Mouse (Mus musculus): ENCODE results near the gene Hacl1. TPM values are rescaled to one million over a fixed set of nuclear protein-coding genes. Genes with fewer than 3 reads are reported as not detected.

The Hacl1 gene
- total RNA-seq, 1 experiment = 8.4 TPM

GRCm38 (mm10) chr14:31565478-31566212 is 75.4 kb downstream of the Hacl1 start:
- Histone ChIP-seq H3K9ac (ENCODE audit: insufficient read depth, low read depth, low read length, poor library complexity, severe bottlenecking) (no peak overlapping the region), H3K27ac (ENCODE audit: insufficient read depth, low read depth, low read length, poor library complexity, severe bottlenecking) (no peak overlapping the region), H3K4me3 (ENCODE audit: insufficient read depth in 1 of 2, low read depth in 1 of 2, low read length in 2 of 2, poor library complexity in 1 of 2, severe bottlenecking in 1 of 2) (no peak overlapping the region), H3K36me3 (ENCODE audit: control insufficient read depth, insufficient read depth, low read length, poor library complexity, severe bottlenecking) (no peaks in the 10 kb centered on the region), H3K9me3 (ENCODE audit: control insufficient read depth, insufficient read depth, low read depth, low read length) (no peaks in the 10 kb centered on the region), H3K4me1 (ENCODE audit: control insufficient read depth in 2 of 2, insufficient read depth in 2 of 2, low read length in 2 of 2, poor library complexity in 1 of 2) (peaks cover 0 to 2% of the 10 kb centered on the region in 2 experiments; a peak in 1 of 4 replicates)
- DNase-seq (ENCODE audit: low read depth, low spot score) = no peak
- in situ Hi-C loops (cut with MboI; ENCODE audit: low sequenced_read_pairs in 2 of 2, unreplicated experiment in 2 of 2) = no loop called here
- TF ChIP-seq ZC3H11A (IDR thresholded peaks at IDR 0.05; ENCODE audit: borderline replicate concordance, low read depth, low read length) (no peak), HCFC1 (IDR thresholded peaks at IDR 0.05; ENCODE audit: borderline replicate concordance, insufficient read depth, low read length) (no peak), ZNF384 (IDR thresholded peaks at IDR 0.05; ENCODE audit: low read depth, low read length) (no peak), MAFK (IDR thresholded peaks at IDR 0.05; ENCODE audit: insufficient read depth, low read depth, low read length) (no peak), CHD2 (IDR thresholded peaks at IDR 0.05; ENCODE audit: low read depth, low read length) (no peak)

GRCm38 (mm10) chr14:31564452-31565179 is 76.5 kb downstream of the Hacl1 start:
- H3K9me3 ChIP-seq (ENCODE audit: control insufficient read depth, insufficient read depth, low read depth, low read length) = no peaks in the 10 kb centered on the region
- H3K4me3 ChIP-seq (ENCODE audit: insufficient read depth in 1 of 2, low read depth in 1 of 2, low read length in 2 of 2, poor library complexity in 1 of 2, severe bottlenecking in 1 of 2) = no peak overlapping the region
- DNase-seq (ENCODE audit: low read depth, low spot score) = no peak
- in situ Hi-C loops (cut with MboI; ENCODE audit: low sequenced_read_pairs in 2 of 2, unreplicated experiment in 2 of 2) = no loop called here
- no peaks in the 10 kb centered on the region for H3K36me3 ChIP-seq (ENCODE audit: control insufficient read depth, insufficient read depth, low read length, poor library complexity, severe bottlenecking)
- H3K27ac ChIP-seq (ENCODE audit: insufficient read depth, low read depth, low read length, poor library complexity, severe bottlenecking) = no peak overlapping the region
- TF ChIP-seq ZC3H11A (IDR thresholded peaks at IDR 0.05; ENCODE audit: borderline replicate concordance, low read depth, low read length) (no peak), HCFC1 (IDR thresholded peaks at IDR 0.05; ENCODE audit: borderline replicate concordance, insufficient read depth, low read length) (no peak), MAFK (IDR thresholded peaks at IDR 0.05; ENCODE audit: insufficient read depth, low read depth, low read length) (no peak), ZNF384 (IDR thresholded peaks at IDR 0.05; ENCODE audit: low read depth, low read length) (no peak), CHD2 (IDR thresholded peaks at IDR 0.05; ENCODE audit: low read depth, low read length) (no peak)
- H3K4me1 ChIP-seq (ENCODE audit: control insufficient read depth in 2 of 2, insufficient read depth in 2 of 2, low read length in 2 of 2, poor library complexity in 1 of 2) = peaks cover 0 to 2% of the 10 kb centered on the region in 2 experiments; a peak in 1 of 4 replicates
- H3K9ac ChIP-seq (ENCODE audit: insufficient read depth, low read depth, low read length, poor library complexity, severe bottlenecking) = no peak overlapping the region

GRCm38 (mm10) chr14:31560886-31561285 is 80.2 kb downstream of the Hacl1 start:
- Histone ChIP-seq H3K36me3 (ENCODE audit: control insufficient read depth, insufficient read depth, low read length, poor library complexity, severe bottlenecking) (no peaks in the 10 kb centered on the region), H3K27ac (ENCODE audit: insufficient read depth, low read depth, low read length, poor library complexity, severe bottlenecking) (no peak overlapping the region), H3K4me3 (ENCODE audit: insufficient read depth in 1 of 2, low read depth in 1 of 2, low read length in 2 of 2, poor library complexity in 1 of 2, severe bottlenecking in 1 of 2) (no peak overlapping the region), H3K9me3 (ENCODE audit: control insufficient read depth, insufficient read depth, low read depth, low read length) (no peaks in the 10 kb centered on the region), H3K4me1 (ENCODE audit: control insufficient read depth in 2 of 2, insufficient read depth in 2 of 2, low read length in 2 of 2, poor library complexity in 1 of 2) (peaks cover 2% of the 10 kb centered on the region in 2 experiments; a peak in 2 of 4 replicates), H3K9ac (ENCODE audit: insufficient read depth, low read depth, low read length, poor library complexity, severe bottlenecking) (no peak overlapping the region)
- DNase-seq (ENCODE audit: low read depth, low spot score) = no peak
- TF ChIP-seq ZNF384 (IDR thresholded peaks at IDR 0.05; ENCODE audit: low read depth, low read length) (no peak), MAFK (IDR thresholded peaks at IDR 0.05; ENCODE audit: insufficient read depth, low read depth, low read length) (no peak), HCFC1 (IDR thresholded peaks at IDR 0.05; ENCODE audit: borderline replicate concordance, insufficient read depth, low read length) (no peak), ZC3H11A (IDR thresholded peaks at IDR 0.05; ENCODE audit: borderline replicate concordance, low read depth, low read length) (no peak), CHD2 (IDR thresholded peaks at IDR 0.05; ENCODE audit: low read depth, low read length) (no peak)
- in situ Hi-C loops (cut with MboI; ENCODE audit: low sequenced_read_pairs in 2 of 2, unreplicated experiment in 2 of 2) = no loop called here

- Histone ChIP-seq H3K4me1 (ENCODE audit: control insufficient read depth in 2 of 2, insufficient read depth in 2 of 2, low read length in 2 of 2, poor library complexity in 1 of 2) (peaks cover 0 to 2% of the 10 kb centered on the region in 2 experiments; a peak in 1 of 4 replicates), H3K27ac (ENCODE audit: insufficient read depth, low read depth, low read length, poor library complexity, severe bottlenecking) (no peak overlapping the region), H3K9me3 (ENCODE audit: control insufficient read depth, insufficient read depth, low read depth, low read length) (no peaks in the 10 kb centered on the region), H3K9ac (ENCODE audit: insufficient read depth, low read depth, low read length, poor library complexity, severe bottlenecking) (no peak overlapping the region), H3K4me3 (ENCODE audit: insufficient read depth in 1 of 2, low read depth in 1 of 2, low read length in 2 of 2, poor library complexity in 1 of 2, severe bottlenecking in 1 of 2) (no peak overlapping the region), H3K36me3 (ENCODE audit: control insufficient read depth, insufficient read depth, low read length, poor library complexity, severe bottlenecking) (no peaks in the 10 kb centered on the region)
- no peak for DNase-seq (ENCODE audit: low read depth, low spot score)
- in situ Hi-C loops (cut with MboI; ENCODE audit: low sequenced_read_pairs in 2 of 2, unreplicated experiment in 2 of 2) = no loop called here
- TF ChIP-seq MAFK (IDR thresholded peaks at IDR 0.05; ENCODE audit: insufficient read depth, low read depth, low read length) (no peak), ZNF384 (IDR thresholded peaks at IDR 0.05; ENCODE audit: low read depth, low read length) (no peak), CHD2 (IDR thresholded peaks at IDR 0.05; ENCODE audit: low read depth, low read length) (no peak), ZC3H11A (IDR thresholded peaks at IDR 0.05; ENCODE audit: borderline replicate concordance, low read depth, low read length) (no peak), HCFC1 (IDR thresholded peaks at IDR 0.05; ENCODE audit: borderline replicate concordance, insufficient read depth, low read length) (no peak)
These were observed 81.9 kb downstream of the Hacl1 start for GRCm38 (mm10) chr14:31559216-31559615.
